Mouse (Mus musculus) cerebellum, adult 2 months (tissue): ENCODE results near the gene Abhd2.

Source experiments
- CTCF ChIP-seq: fragments of 200-500 bp; IDR thresholded peaks from 2 replicates; pipeline ENCODE4 v1.5.1; 2011; ENCODE audit warnings: low read depth, mild to moderate bottlenecking, control low read depth, low read length, moderate library complexity, borderline replicate concordance; ENCODE audit not compliant: insufficient read depth
- POLR2A ChIP-seq: fragments of 200-500 bp; IDR thresholded peaks from 2 replicates; pipeline ENCODE4 v1.6.1; 2011; ENCODE audit warnings: low read length, control low read depth, borderline replicate concordance; ENCODE audit not compliant: insufficient read depth

GRCm38 (mm10) chr7:79308455-79309030 lies 35.5 kb downstream of the Abhd2 start:
- TF ChIP-seq CTCF (no peak), POLR2A (no peak)
